Mouse (Mus musculus): ENCODE results near the gene Akt1. TPM values are rescaled to one million over a fixed set of nuclear protein-coding genes. Genes with fewer than 3 reads are reported as not detected.

Akt1 gene
- polyA plus RNA-seq, 1 experiment from 2014 or later: 75.1 TPM

DNA sequence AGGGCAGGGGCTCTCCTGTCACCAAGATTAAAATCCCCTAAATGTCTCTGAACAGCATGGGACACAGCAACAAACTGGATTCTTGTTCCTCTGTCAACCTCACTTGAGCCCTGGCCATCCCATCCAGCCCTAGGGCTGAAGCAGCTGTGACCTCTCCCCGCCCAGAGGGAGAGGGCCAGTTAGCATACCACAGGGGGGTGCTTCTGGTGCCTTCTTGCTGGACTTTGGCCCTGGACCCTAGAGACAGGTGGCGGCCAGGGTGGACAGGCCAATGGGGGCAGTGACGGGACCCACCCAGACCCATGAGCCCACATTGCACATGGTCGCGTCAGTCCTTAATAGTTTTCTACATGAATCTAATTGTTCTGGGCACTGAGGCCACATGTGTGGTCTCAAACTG lies 20.6 kb downstream of the Akt1 start:
- peaks cover 100% of the 10 kb centered on the region for H3K36me3 ChIP-seq

DNA sequence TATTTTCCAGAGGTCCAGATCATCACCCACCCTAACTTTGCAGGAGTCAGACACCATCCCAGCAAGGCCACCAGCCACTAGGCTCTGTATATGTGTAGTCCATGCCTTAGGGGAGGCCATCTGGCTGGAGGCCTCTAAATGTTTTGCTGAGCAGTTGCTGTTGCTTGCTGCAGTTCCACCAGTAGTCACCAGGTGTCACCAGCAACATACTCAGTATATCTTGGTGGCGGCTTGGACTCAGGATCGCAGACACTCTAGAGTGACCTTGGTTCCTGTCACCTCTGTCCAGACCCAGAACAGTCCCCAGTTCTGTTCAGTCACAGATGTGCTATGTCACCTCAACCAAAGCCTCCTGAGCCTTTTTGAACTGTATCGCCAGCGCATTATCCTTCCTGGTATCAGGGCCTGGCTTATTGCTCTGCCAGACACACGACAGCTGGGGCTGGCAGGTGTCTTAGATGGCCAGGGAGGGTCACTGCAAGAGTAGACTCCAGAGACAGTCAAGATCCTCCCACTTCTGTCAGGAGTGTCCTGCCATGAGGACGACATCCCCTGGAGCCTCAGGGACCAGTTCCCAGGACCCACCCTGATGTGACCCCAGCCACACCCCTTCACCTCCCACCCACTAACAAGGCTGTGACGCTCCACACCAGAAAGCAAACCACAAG lies 21.4 kb downstream of the Akt1 start:
- no peak overlapping the region for H3K4me3 ChIP-seq
- H3K27ac ChIP-seq: 0 out of 2 replicates have a peak overlapping the region, but pooled peaks have one; percentile 14
- 50% methylated on average over 7 of the region's 7 CpGs for WGBS
- ATAC-seq (ENCODE audit: insufficient number of reproducible peaks, low FRiP score, low TSS enrichment, low read depth): 0 out of 2 replicates have a peak, but pooled peaks have one; percentile 17
- H3K4me2 ChIP-seq: no peak overlapping the region
- no peaks in the 10 kb centered on the region for H3K27me3 ChIP-seq
- H3K36me3 ChIP-seq: peaks cover 100% of the 10 kb centered on the region
- no peaks in the 10 kb centered on the region for H3K9me3 ChIP-seq
- H3K4me1 ChIP-seq: peaks cover 10% of the 10 kb centered on the region; the same call in 1 of the 2 replicates
- no peak overlapping the region for H3K9ac ChIP-seq

More for the DNA sequence above, 20.6 kb downstream of the Akt1 start:
- Histone ChIP-seq H3K27me3 (no peaks in the 10 kb centered on the region), H3K4me3 (no peak overlapping the region), H3K27ac (peak overlapping the region; percentile 14; the same call in 1 of the 2 replicates), H3K9me3 (no peaks in the 10 kb centered on the region), H3K4me2 (no peak overlapping the region), H3K9ac (no peak overlapping the region), H3K4me1 (peaks cover 13% of the 10 kb centered on the region; the same call in 1 of the 2 replicates)
- WGBS: 86% methylated on average over 5 of the region's 5 CpGs
- ATAC-seq (ENCODE audit: insufficient number of reproducible peaks, low FRiP score, low TSS enrichment, low read depth): no peak

GRCm38 (mm10) chr12:112651778-112652439 lies 22.8 kb downstream of the Akt1 start:
- no peak overlapping the region for H3K9ac ChIP-seq
- no peak overlapping the region for H3K27ac ChIP-seq
- no peak for ATAC-seq (ENCODE audit: insufficient number of reproducible peaks, low FRiP score, low TSS enrichment, low read depth)
- H3K4me2 ChIP-seq: no peak overlapping the region
- peaks cover 99% of the 10 kb centered on the region for H3K36me3 ChIP-seq
- 77% methylated on average over 5 of the region's 5 CpGs for WGBS
- H3K9me3 ChIP-seq: no peaks in the 10 kb centered on the region
- no peaks in the 10 kb centered on the region for H3K27me3 ChIP-seq
- H3K4me3 ChIP-seq: no peak overlapping the region
- H3K4me1 ChIP-seq: peaks cover 14% of the 10 kb centered on the region

- WGBS: 86% methylated on average over 5 of the region's 5 CpGs
- H3K36me3 ChIP-seq: peaks cover 61% of the 10 kb centered on the region
Measured at GRCm38 (mm10) chr12:112648081-112648480, 26.6 kb downstream of the Akt1 start.

GRCm38 (mm10) chr12:112646139-112646538 lies 28.5 kb downstream of the Akt1 start:
- no peaks in the 10 kb centered on the region for H3K27me3 ChIP-seq
- 36% methylated on average over 6 of the region's 6 CpGs for WGBS
- peaks cover 41% of the 10 kb centered on the region for H3K36me3 ChIP-seq
- peaks cover 26% of the 10 kb centered on the region for H3K4me1 ChIP-seq
- ATAC-seq (ENCODE audit: insufficient number of reproducible peaks, low FRiP score, low TSS enrichment, low read depth): no peak
- 0 out of 2 replicates have a peak overlapping the region, but pooled peaks have one; percentile 91 for H3K27ac ChIP-seq
- no peaks in the 10 kb centered on the region for H3K9me3 ChIP-seq
- peak overlapping the region; percentile 77 for H3K4me2 ChIP-seq
- peak overlapping the region; percentile 59; the same call in 1 of the 2 replicates for H3K9ac ChIP-seq
- H3K4me3 ChIP-seq: peak overlapping the region; percentile 66

More at GRCm38 (mm10) chr12:112648081-112648480, 26.6 kb downstream of the Akt1 start:
- no peaks in the 10 kb centered on the region for H3K27me3 ChIP-seq
- H3K9ac ChIP-seq: no peak overlapping the region
- no peak overlapping the region for H3K4me3 ChIP-seq
- no peak overlapping the region for H3K27ac ChIP-seq
- no peak for ATAC-seq (ENCODE audit: insufficient number of reproducible peaks, low FRiP score, low TSS enrichment, low read depth)
- no peaks in the 10 kb centered on the region for H3K9me3 ChIP-seq
- peaks cover 26% of the 10 kb centered on the region for H3K4me1 ChIP-seq
- H3K4me2 ChIP-seq: no peak overlapping the region

GRCm38 (mm10) chr12:112644855-112645506 lies 29.7 kb downstream of the Akt1 start:
- Histone ChIP-seq H3K4me1 (peaks cover 23% of the 10 kb centered on the region), H3K9ac (peak overlapping the region; percentile 59), H3K4me2 (peak overlapping the region; percentile 77), H3K9me3 (no peaks in the 10 kb centered on the region), H3K27me3 (no peaks in the 10 kb centered on the region), H3K4me3 (peak overlapping the region; percentile 66), H3K36me3 (peaks cover 30% of the 10 kb centered on the region), H3K27ac (peak overlapping the region; percentile 91)
- no peak; the same call in 1 of the 2 replicates for ATAC-seq (ENCODE audit: insufficient number of reproducible peaks, low FRiP score, low TSS enrichment, low read depth)
- under 1% methylated on average over 75 of the region's 75 CpGs for WGBS

GRCm38 (mm10) chr12:112644180-112644854 lies 30.4 kb downstream of the Akt1 start, which contains the start of gene Siva1:
TSS of gene Siva1 (plus strand) at chr12:112644679.
- WGBS: under 1% methylated on average over 41 of the region's 46 CpGs
- peak within 1 kb of the TSS; percentile 59 for H3K9ac ChIP-seq
- H3K27me3 ChIP-seq: no peaks in the 10 kb centered on the region
- H3K27ac ChIP-seq: peak within 1 kb of the TSS; percentile 91
- H3K9me3 ChIP-seq: no peaks in the 10 kb centered on the region
- peak within 1 kb of the TSS; percentile 77 for H3K4me2 ChIP-seq
- ATAC-seq (ENCODE audit: insufficient number of reproducible peaks, low FRiP score, low TSS enrichment, low read depth): peak; percentile 99
- H3K4me3 ChIP-seq: peak within 1 kb of the TSS; percentile 66
- H3K4me1 ChIP-seq: peaks cover 23% of the 10 kb centered on the region
- peaks cover 23% of the 10 kb centered on the region for H3K36me3 ChIP-seq

DNA sequence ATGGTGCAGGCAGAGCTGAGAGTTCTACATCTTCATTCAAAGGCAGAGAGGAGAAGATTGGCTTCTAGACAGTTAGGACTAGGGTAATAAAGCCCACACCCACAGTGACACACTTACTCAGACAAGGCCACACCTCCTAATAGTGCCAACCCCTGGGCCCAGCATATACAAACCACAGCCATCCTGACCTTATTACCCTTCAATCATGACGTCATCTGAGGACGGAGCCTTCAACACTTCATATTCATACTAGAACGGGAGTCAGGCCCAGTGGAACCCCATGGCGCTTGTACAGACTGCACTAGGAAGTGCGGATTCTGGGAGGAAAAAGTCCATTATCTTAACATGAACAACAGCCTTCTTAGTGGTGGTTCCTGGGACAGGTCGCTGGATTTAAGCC lies 31.6 kb downstream of the Akt1 start:
- 87% methylated on average over 6 of the region's 6 CpGs for WGBS
- ATAC-seq (ENCODE audit: insufficient number of reproducible peaks, low FRiP score, low TSS enrichment, low read depth): no peak
- no peak overlapping the region for H3K27ac ChIP-seq

DNA sequence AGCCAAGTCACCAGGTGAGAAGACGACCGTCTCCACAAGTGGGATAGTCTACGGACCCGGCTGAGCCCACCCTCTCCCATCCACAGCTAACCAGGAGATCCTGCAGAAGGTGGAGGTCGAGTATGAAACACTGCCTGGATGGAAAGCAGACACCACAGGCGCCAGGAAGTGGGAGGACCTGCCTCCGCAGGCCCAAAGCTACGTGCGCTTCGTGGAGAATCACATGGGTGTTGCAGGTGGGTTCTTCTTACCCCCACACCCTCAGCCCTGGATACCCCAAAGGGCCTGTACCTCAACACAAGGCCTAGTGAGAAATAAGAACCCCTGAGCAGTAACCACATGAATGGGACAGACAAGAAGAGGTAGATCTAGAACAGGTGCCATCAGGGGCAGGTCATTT lies 35.2 kb downstream of the Akt1 start:
- no peak overlapping the region for H3K9ac ChIP-seq
- no peak overlapping the region for H3K27ac ChIP-seq
- no peak for ATAC-seq (ENCODE audit: insufficient number of reproducible peaks, low FRiP score, low TSS enrichment, low read depth)
- H3K36me3 ChIP-seq: no peaks in the 10 kb centered on the region
- H3K4me1 ChIP-seq: 0 out of 2 replicates have a peak, but pooled peaks cover 3% of the 10 kb centered on the region
- no peak overlapping the region for H3K4me3 ChIP-seq
- no peak overlapping the region for H3K4me2 ChIP-seq
- H3K27me3 ChIP-seq: no peaks in the 10 kb centered on the region
- WGBS: 77% methylated on average over 10 of the region's 10 CpGs
- H3K9me3 ChIP-seq: no peaks in the 10 kb centered on the region

More for the DNA sequence above, 31.6 kb downstream of the Akt1 start:
- peaks cover 11% of the 10 kb centered on the region for H3K36me3 ChIP-seq
- no peak overlapping the region for H3K9ac ChIP-seq
- no peaks in the 10 kb centered on the region for H3K9me3 ChIP-seq
- H3K4me2 ChIP-seq: no peak overlapping the region
- no peak overlapping the region for H3K4me3 ChIP-seq
- H3K27me3 ChIP-seq: no peaks in the 10 kb centered on the region
- peaks cover 23% of the 10 kb centered on the region for H3K4me1 ChIP-seq

GRCm38 (mm10) chr12:112633686-112634085 lies 41.0 kb downstream of the Akt1 start:
- Histone ChIP-seq H3K27me3 (no peaks in the 10 kb centered on the region), H3K4me1 (peaks cover 7% of the 10 kb centered on the region), H3K9me3 (no peaks in the 10 kb centered on the region), H3K4me2 (no peak overlapping the region), H3K4me3 (no peak overlapping the region), H3K36me3 (no peaks in the 10 kb centered on the region), H3K9ac (no peak overlapping the region), H3K27ac (no peak overlapping the region)
- ATAC-seq (ENCODE audit: insufficient number of reproducible peaks, low FRiP score, low TSS enrichment, low read depth): no peak
- 75% methylated on average over 9 of the region's 9 CpGs for WGBS

DNA sequence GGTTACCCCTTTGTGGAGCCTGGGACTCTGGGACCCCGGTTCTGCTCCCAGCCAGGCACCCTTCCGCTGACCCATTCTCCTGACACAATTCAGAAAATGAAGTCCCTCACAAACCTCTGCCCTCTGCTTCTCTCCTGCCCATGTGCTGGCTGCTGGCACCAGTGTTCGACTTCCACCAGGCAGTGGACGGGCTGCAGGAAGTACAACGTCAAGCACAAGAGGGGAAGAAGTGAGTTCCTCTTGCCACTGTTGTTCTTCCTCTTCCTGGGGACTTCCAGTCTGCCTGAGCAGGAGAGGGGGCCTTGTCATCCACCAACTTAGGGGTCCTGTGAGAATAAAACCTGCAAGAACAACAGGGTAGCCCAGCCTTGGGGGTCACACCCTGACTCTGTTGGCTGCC lies 41.8 kb downstream of the Akt1 start:
- 82% methylated on average over 5 of the region's 5 CpGs for WGBS
- H3K4me3 ChIP-seq: no peak overlapping the region
- H3K4me1 ChIP-seq: peaks cover 15% of the 10 kb centered on the region
- no peak overlapping the region for H3K27ac ChIP-seq
- H3K36me3 ChIP-seq: no peaks in the 10 kb centered on the region
- no peaks in the 10 kb centered on the region for H3K9me3 ChIP-seq
- ATAC-seq (ENCODE audit: insufficient number of reproducible peaks, low FRiP score, low TSS enrichment, low read depth): no peak
- H3K9ac ChIP-seq: no peak overlapping the region
- H3K4me2 ChIP-seq: no peak overlapping the region
- H3K27me3 ChIP-seq: no peaks in the 10 kb centered on the region
